Mouse (Mus musculus): ENCODE measurements around the gene Actl6b.

- TF ChIP-seq CTCF (IDR thresholded peaks at IDR 0.05; ENCODE audit: control insufficient read depth, insufficient read depth, insufficient read length), result no peak
- no peak for TF ChIP-seq FOSL1 (IDR thresholded peaks at IDR 0.05; ENCODE audit: insufficient read depth, low read length, poor library complexity, severe bottlenecking)
- no peak for TF ChIP-seq MAX (IDR thresholded peaks at IDR 0.05)
- no peak for TF ChIP-seq MYOD1 (IDR thresholded peaks at IDR 0.05; ENCODE audit: control insufficient read depth, insufficient read length, low read depth)
- TF ChIP-seq USF1 (IDR thresholded peaks at IDR 0.05; ENCODE audit: low read depth), result no peak
Observed at GRCm38 (mm10) chr5:137610056-137610455, 56.7 kb downstream of the Actl6b start.

Data from C2C12 (cell line).